Mouse (Mus musculus): ENCODE measurements around the gene Pth2.

DNA sequence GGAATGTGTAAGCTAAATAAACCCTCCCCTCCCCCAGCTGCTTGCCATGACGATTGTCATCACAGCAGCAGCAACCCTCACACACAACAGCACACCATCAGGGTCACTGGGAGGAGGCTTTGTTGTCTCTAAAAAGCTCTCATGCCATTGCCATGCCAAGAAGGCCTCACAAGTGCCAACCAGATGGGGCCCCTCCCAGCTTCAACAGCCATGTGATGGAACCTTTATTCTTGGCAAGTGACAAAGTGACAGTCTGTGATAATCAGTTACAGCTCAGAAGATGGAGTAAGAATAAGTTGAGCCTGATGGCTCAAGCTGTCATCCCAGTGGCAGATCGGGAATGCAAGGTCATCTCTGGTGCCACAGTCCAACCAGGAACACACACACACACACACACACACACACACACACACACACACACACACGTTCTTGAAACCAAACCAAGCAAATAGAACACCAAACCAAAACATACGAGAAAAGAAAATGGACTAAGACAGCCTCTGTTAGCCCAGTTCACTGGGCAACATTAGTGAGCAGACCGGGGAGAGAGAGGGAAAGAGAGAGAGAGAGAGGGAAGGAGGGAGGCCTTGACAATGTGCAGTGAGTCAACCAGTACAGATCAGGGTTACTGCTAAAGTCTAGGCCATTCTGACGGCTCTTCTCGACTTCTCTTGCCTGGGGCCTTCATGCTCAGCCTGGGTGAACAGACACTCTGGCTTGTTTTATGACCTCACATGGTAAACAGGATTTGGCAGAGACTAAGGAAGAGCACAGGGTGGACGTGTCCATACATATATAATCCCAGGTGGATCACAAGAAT, 40.7 kb upstream of the Pth2 start:
- TF ChIP-seq CTCF (IDR thresholded peaks at IDR 0.05; ENCODE audit: low read depth, low read length): no peak
- TF ChIP-seq TAL1 (conservative IDR thresholded peaks at IDR 0.05; ENCODE audit: low read depth, low read length): no peak
- TF ChIP-seq GATA1 (IDR thresholded peaks at IDR 0.05; ENCODE audit: borderline replicate concordance, low read length): no peak
- no peak for TF ChIP-seq GATA2 (IDR thresholded peaks at IDR 0.05; ENCODE audit: borderline replicate concordance, low read depth, low read length)

Measured in G1E (cell line).